Mouse (Mus musculus): Measurements from ENCODE around the gene Rpl13a. TPM values are rescaled to one million over a fixed set of nuclear protein-coding genes. Genes with fewer than 3 reads are reported as not detected.

Gene Rpl13a
- polyA plus RNA-seq (2012; rRNA removed): 824 and 978 TPM in 2 replicates

DNA sequence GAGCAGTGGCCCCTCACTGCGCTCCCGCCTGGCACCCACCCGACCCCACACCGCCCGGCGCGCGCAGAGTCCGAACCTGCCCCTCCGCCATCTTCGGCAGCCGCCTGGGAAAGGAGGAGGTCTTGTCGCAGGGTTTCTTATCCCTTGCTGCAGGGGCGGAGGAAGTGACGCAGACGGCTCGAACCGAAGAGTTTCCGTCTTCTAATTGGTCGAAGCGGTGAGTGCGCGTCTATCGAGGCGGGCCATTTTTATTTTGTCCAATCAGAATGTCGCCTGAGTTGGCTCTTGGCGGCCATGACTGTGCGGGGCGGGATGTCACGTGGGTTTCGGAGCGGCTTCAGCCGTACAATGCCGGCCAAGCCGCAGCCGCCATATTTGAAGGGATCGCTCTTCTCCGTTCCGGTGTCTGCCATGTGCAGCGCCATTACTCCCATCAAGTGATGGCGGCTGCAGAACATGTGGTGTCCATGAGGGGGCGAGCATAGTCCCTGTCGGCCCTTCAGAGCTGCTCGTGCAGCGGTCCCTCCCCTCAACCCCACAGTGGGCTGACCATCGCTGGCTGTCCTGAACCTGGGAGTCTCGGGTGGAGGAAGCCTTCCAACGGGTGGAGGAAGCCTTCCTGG is at the start of gene Rpl13a:
Gene Rpl13a (minus strand): TSS at position 138 of the 623 bp plus-strand sequence.

DNA sequence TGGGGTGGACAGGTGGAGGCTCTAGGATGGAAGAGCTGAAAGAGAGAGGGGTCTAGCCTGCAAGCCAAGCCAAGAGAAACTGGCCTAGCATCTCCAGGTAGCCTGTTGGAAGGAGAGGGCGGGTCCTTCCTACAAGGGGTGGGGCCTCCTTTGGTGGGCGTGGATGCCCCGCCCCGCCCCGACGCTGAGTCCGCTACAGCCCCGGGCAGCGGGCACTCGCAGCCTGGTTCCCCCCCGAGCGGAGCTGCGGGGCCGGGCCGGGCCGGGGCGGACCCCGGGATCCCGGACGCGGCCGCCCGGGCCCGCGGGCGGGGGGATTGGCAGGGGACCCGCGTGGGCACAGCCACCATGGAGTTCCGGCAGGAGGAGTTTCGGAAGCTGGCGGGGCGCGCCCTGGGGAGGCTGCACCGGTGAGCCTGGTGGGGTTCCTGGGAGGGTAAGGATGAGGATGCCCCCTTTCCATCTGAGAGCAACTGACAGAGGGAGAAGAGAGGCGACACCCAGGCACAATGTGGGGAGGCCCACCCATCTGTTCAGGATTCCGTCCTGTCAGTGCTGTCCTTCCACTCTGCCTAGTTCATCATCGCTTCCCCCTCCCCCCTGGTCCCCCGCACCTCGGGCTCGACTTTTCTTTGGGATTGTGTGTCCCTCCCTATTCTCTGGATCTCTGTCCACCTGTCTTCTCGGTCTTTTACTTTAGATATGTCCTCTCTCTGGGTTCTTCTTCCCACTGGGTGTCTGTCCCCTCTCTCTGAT is 35.4 kb upstream of the Rpl13a start, which contains the start of gene Slc17a7:
Gene Slc17a7 (plus strand): TSS at position 215 of the 756 bp plus-strand sequence.

DNA sequence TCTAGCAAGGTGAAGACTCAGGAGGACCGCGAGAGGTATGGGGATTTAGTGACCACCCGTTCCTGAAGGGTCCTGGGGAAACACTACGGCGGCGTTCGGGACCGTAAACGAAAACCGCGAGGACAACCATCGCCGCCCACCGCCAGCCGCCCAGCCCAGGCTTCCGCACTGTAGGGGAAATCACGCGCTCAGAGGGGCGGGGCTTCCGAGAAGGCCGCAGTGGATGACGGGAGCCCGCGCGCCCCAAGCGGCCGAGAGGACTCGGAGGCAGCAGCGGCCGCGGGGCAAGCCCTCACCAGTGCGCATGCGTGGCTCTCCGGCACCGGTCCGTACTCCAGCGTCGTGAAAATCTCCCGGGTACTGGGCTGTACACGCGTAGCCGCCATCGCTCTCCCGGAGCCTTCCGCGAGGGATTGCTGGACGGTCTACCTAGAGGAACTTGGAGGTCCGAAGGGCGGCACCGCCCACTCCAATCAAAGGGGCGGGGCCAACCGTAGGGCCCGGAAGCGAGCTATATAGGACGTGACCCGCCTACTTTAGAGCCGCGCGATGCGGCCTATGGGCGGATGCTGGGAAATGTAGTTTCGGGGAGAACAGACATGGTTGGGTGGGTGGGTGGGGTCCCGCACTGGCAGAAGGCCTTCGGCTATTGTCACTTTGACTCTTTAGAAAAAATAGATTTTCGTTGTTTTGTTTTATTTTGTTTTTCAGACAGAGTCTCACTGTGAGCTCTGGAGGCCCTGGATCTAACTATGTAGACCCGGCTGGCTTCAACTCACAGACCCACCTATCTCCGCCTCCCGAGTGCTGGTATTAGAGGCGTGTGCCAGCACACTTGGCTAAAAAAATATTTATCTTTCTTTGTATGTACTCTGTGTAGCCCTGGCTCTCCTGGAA is 25.8 kb upstream of the Rpl13a start, which contains the start of the genes Pih1d1 and Aldh16a1:
Gene Pih1d1 (plus strand): TSS at position 208 of the 897 bp plus-strand sequence.
Gene Aldh16a1 (minus strand): TSS at position 489 of the 897 bp plus-strand sequence.

DNA sequence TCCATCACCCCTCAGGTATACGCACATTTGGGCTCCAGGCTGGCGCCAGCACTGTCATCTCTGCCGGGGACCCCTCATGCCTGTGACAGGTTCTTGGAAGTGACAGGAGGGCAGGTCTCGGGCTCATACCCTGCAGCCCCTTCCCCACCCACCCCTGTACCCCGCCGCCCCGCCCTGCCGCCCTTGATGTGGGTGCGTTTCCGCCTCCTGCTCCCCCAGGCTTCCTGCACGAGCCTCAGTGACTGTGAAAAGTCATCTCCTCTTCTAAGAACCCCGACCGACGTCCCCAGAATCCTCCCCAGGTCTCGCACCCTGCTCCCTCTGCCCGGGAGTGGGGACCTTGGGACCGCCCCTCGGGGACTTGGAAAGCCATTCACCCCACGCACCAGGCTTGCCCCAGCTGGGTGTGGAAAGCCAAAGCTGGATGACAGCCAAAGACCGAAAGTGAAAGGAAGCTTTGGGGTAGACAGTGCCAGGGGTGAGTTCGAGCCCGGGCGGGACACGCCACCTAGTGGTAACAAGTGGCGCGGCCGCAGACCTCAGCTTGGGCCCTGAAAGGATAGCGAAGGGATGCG is 7.5 kb upstream of the Rpl13a start, which contains the start of the genes Gm45713 and Flt3l:
Gene Gm45713 (minus strand): TSS at position 239 of the 575 bp plus-strand sequence.
Gene Flt3l (minus strand): TSS at position 440 of the 575 bp plus-strand sequence.

DNA sequence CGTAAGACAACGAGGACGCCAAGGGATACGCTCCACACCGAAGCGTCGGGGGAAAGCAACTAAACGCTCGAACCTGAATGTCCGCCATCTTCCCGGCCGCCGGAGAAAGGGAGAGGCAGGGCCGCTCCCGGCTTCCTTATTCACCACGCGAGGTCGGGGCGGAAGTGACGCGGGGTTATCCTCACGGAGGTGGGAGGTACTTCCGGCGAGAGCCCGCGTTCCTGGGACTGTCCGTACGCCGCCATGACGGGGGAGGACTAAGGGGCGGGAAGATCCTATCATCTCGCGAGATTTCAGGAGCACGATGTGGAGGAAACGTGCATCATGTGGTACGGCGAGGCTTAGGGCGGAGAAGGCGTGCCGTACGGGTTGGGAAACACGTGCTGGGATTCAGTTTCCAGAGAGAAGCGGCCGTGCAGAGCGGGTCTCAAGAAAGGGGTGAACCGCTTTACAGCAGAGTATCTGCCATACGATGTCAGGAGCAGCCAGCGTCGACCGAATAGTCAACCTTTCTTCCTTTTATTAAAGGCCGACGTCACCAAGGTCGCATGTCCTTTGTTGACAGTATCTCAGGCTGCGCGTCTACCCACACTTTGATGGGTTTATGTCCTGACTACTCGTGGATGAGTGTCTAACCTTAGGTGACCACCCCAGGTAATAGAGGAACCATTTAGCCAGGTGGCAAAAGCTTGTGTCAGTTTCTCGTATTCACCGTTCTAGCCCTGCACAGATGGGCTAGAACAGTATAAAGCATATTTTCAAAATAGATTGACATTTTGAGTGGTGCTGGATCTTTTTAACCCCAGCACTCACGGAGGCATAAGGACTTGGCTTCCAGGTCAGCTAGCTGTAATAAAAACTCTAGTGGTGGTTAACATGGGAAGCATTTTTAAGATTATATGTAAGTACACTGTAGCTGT is 4.1 kb downstream of the Rpl13a start, which contains the start of gene Rps11:
Gene Rps11 (minus strand): TSS at position 216 of the 920 bp plus-strand sequence.

DNA sequence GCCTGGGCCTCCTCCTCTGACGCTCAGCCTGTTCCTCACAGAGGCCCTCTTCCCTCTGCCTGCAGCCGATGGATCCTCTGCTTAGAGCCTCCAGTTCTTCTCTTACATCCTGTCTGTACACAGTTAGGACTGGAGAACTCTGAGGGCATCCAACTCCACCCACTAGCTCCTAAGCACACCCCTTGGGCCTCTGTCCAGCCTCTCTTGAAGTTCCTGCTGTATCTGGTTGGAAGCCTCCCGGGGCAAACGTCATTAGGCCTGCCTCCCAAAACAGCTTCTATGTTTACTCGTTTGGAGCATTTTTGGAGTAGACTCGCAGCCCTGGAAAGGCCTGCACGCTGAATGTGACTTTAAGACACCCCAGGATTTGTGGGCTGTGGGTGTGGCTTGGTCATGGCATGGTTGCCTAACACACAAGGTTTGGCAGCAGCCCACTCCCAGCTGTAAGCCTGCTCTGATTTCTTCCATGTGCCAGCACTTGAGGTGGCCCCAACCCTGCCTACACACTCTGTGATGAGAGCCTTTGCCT is 24.8 kb downstream of the Rpl13a start, which contains the start of gene Fcgrt:
Gene Fcgrt (minus strand): TSS at position 200 of the 529 bp plus-strand sequence.

DNA sequence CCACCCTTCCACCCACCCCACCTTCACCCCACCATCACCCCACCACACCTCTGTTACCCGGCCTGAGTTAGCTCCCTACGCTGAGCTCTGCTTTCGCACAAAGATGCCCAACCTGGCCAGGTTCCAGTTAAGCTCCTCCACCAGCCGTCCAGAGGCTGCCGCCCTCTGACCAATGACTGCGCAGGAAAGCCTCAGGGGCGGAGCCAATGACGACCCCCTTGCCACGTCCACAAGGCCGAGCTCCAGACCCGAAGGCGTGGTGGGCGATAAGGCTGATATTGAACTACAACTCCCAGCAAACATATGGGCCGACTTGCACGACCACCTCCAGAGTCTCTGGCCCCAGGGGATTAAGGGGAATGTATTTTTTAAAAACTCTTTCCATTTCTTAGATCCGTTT is 36.5 kb downstream of the Rpl13a start, which contains the start of gene Rcn3:
Gene Rcn3 (minus strand): TSS at position 174 of the 400 bp plus-strand sequence.

Other genes starting within 250 kb of the Rpl13a start
- 25.1 and 29.4 TPM in 2 replicates for gene Med25, start 236.0 kb downstream of the Rpl13a start, polyA plus RNA-seq (2012; rRNA removed)
- 4.5 and 5.3 TPM in 2 replicates for gene Fuz, start 232.7 kb downstream of the Rpl13a start, polyA plus RNA-seq (2012; rRNA removed)
- gene Ap2a1, start 199.3 kb downstream of the Rpl13a start, polyA plus RNA-seq (2012; rRNA removed): 59.2 and 68.7 TPM in 2 replicates
- 0.10 TPM in 1 of 2 replicates, not detected in the other for gene Tsks, start 185.6 kb downstream of the Rpl13a start, polyA plus RNA-seq (2012; rRNA removed)
- 1.8 and 2.3 TPM in 2 replicates for gene Cpt1c, start 153.9 kb downstream of the Rpl13a start, polyA plus RNA-seq (2012; rRNA removed)
- 163 and 176 TPM in 2 replicates for gene Prmt1, start 142.2 kb downstream of the Rpl13a start, polyA plus RNA-seq (2012; rRNA removed)
- gene Irf3, start 131.1 kb downstream of the Rpl13a start, polyA plus RNA-seq (2012; rRNA removed): 38.0 and 41.0 TPM in 2 replicates
- 10.2 and 11.7 TPM in 2 replicates for gene Bcl2l12, start 130.0 kb downstream of the Rpl13a start, polyA plus RNA-seq (2012; rRNA removed)
- 15.6 and 17.5 TPM in 2 replicates for gene Scaf1, start 112.4 kb downstream of the Rpl13a start, polyA plus RNA-seq (2012; rRNA removed)
- gene Rras, start 110.8 kb downstream of the Rpl13a start, polyA plus RNA-seq (2012; rRNA removed): 15.6 and 17.7 TPM in 2 replicates
- 1.9 and 2.5 TPM in 2 replicates for gene Prr12, start 75.9 kb downstream of the Rpl13a start, polyA plus RNA-seq (2012; rRNA removed)
- gene Nosip, start 66.3 kb downstream of the Rpl13a start, polyA plus RNA-seq (2012; rRNA removed): 26.5 and 28.7 TPM in 2 replicates
- gene Prrg2, start 66.1 kb downstream of the Rpl13a start, polyA plus RNA-seq (2012; rRNA removed): 7.1 and 7.9 TPM in 2 replicates
- 18.0 and 23.0 TPM in 2 replicates for gene Rcn3, start 36.5 kb downstream of the Rpl13a start, polyA plus RNA-seq (2012; rRNA removed)
- gene Fcgrt, start 24.9 kb downstream of the Rpl13a start, polyA plus RNA-seq (2012; rRNA removed): 15.3 and 17.0 TPM in 2 replicates
- gene Rps11, start 4.3 kb downstream of the Rpl13a start, polyA plus RNA-seq (2012; rRNA removed): 329 and 425 TPM in 2 replicates
- gene Gm45713, start 7.5 kb upstream of the Rpl13a start, polyA plus RNA-seq (2012; rRNA removed): 0.03 and 0.05 TPM in 2 replicates
- 11.3 and 12.1 TPM in 2 replicates for gene Flt3l, start 7.7 kb upstream of the Rpl13a start, polyA plus RNA-seq (2012; rRNA removed)
- gene Pih1d1, start 25.5 kb upstream of the Rpl13a start, polyA plus RNA-seq (2012; rRNA removed): 33.3 and 38.1 TPM in 2 replicates
- 14.6 and 17.2 TPM in 2 replicates for gene Aldh16a1, start 25.8 kb upstream of the Rpl13a start, polyA plus RNA-seq (2012; rRNA removed)
- 0.02 TPM in 1 of 2 replicates, not detected in the other for gene Slc17a7, start 35.2 kb upstream of the Rpl13a start, polyA plus RNA-seq (2012; rRNA removed)
- not detected in 2 replicates for gene Gfy, start 50.8 kb upstream of the Rpl13a start, polyA plus RNA-seq (2012; rRNA removed)
- gene Pth2, start 52.2 kb upstream of the Rpl13a start, polyA plus RNA-seq (2012; rRNA removed): not detected in 2 replicates
- gene Ccdc155, start 76.1 kb upstream of the Rpl13a start, polyA plus RNA-seq (2012; rRNA removed): 0.03 and 0.07 TPM in 2 replicates
- 1.0 and 1.5 TPM in 2 replicates for gene Dkkl1, start 83.4 kb upstream of the Rpl13a start, polyA plus RNA-seq (2012; rRNA removed)
- gene Tead2, start 87.0 kb upstream of the Rpl13a start, polyA plus RNA-seq (2012; rRNA removed): 9.4 and 12.0 TPM in 2 replicates
- gene Cd37, start 110.4 kb upstream of the Rpl13a start, polyA plus RNA-seq (2012; rRNA removed): 8.7 and 11.7 TPM in 2 replicates
- gene Slc6a16, start 112.3 kb upstream of the Rpl13a start, polyA plus RNA-seq (2012; rRNA removed): 0.01 and 0.03 TPM in 2 replicates
- not detected in 2 replicates for gene Slc6a21, start 148.8 kb upstream of the Rpl13a start, polyA plus RNA-seq (2012; rRNA removed)
- gene Trpm4, start 205.0 kb upstream of the Rpl13a start, polyA plus RNA-seq (2012; rRNA removed): 0.95 and 1.2 TPM in 2 replicates
- gene Hrc, start 206.5 kb upstream of the Rpl13a start, polyA plus RNA-seq (2012; rRNA removed): 0.06 and 0.76 TPM in 2 replicates
- gene Ppfia3, start 238.3 kb upstream of the Rpl13a start, polyA plus RNA-seq (2012; rRNA removed): 0.18 and 0.20 TPM in 2 replicates
- 0.31 and 0.34 TPM in 2 replicates for gene Lin7b, start 241.8 kb upstream of the Rpl13a start, polyA plus RNA-seq (2012; rRNA removed)